Comparison of ENCODE assay signal across 15 mouse cellular contexts in genomic region chr13:101878168-101878567, GRCm38 (mm10).
"Had no signal": no experiment of that assay in that cellular context is flagged by ENCODE, and none has a peak within 500 bp of the region (broad histone marks: within the 10 kb centered on the region; RNA-seq: fewer than 3 reads in every experiment).

No protein-coding gene starts in this region.

- H3K27ac ChIP-seq: neural tube, embryonic 15.5 days; stomach, embryonic 15.5 days; stomach, postnatal 0 days had no signal

- H3K4me2 ChIP-seq: neural tube, embryonic 15.5 days; stomach, embryonic 15.5 days had no signal

- H3K27me3 ChIP-seq: neural tube, embryonic 15.5 days; stomach, embryonic 15.5 days had no signal

- H3K9me3 ChIP-seq: neural tube, embryonic 15.5 days; stomach, embryonic 15.5 days had no signal

- H3K4me1 ChIP-seq: neural tube, embryonic 15.5 days; stomach, embryonic 15.5 days had no signal

- H3K36me3 ChIP-seq: neural tube, embryonic 15.5 days; stomach, embryonic 15.5 days had no signal

- DNase-seq: retina, postnatal 1 day; right cerebral cortex, adult 18-20 months; right cerebral cortex, postnatal 14 days; right cerebral cortex, postnatal 25 days; right cerebral cortex, postnatal 4 days; spleen, adult 18-20 months; thymus, adult 18-20 months; thymus, adult 2 months; thymus, postnatal 14 days; thymus, postnatal 25 days; thymus, postnatal 36 days; thymus, postnatal 4 days had no signal

- H3K9ac ChIP-seq: neural tube, embryonic 15.5 days; stomach, embryonic 15.5 days had no signal

- H3K4me3 ChIP-seq: neural tube, embryonic 15.5 days; stomach, embryonic 15.5 days had no signal
